Mouse (Mus musculus) liver, adult 2 months (tissue): Measurements from ENCODE around the gene Fam210b. TPM values are rescaled to one million over a fixed set of nuclear protein-coding genes. Genes with fewer than 3 reads are reported as not detected.

ENCODE experiments used
- DNase-seq: peaks from one replicate; pipeline ENCODE4 v3.0.0-alpha.2; 2011; ENCODE audit warnings: low read depth, low spot score; ENCODE audit errors: extremely low read depth
- H3K27ac ChIP-seq: fragments of 200-500 bp; replicated peaks from 2 replicates; pipeline ENCODE4 v1.5.1; 2012; ENCODE audit warnings: low read depth, mild to moderate bottlenecking, control low read depth, inconsistent platforms, low read length; ENCODE audit not compliant: insufficient read depth
- H3K27me3 ChIP-seq: fragments of 200-500 bp; 2 replicates; pipeline ENCODE4 v1.6.1; 2012; ENCODE audit warnings: mild to moderate bottlenecking, moderate library complexity, low read length, inconsistent platforms; ENCODE audit not compliant: control insufficient read depth, insufficient read depth
- H3K36me3 ChIP-seq: fragments of 200-500 bp; 2 replicates; pipeline ENCODE4 v1.6.1; 2012; ENCODE audit warnings: low read length, inconsistent platforms; ENCODE audit not compliant: control insufficient read depth, insufficient read depth
- H3K4me1 ChIP-seq: fragments of 200-500 bp; 2 replicates; pipeline ENCODE4 v1.6.1; 2011; ENCODE audit warnings: low read length; ENCODE audit not compliant: control insufficient read depth, insufficient read depth
- H3K4me3 ChIP-seq: fragments of 200-500 bp; 2 replicates; pipeline ENCODE4 v1.5.1; 2011; ENCODE audit warnings: low read depth, mild to moderate bottlenecking, control low read depth, low read length, moderate library complexity; ENCODE audit not compliant: insufficient read depth
- H3K79me2 ChIP-seq: fragments of 200-500 bp; 2 replicates; pipeline ENCODE4 v1.6.1; 2012; ENCODE audit warnings: inconsistent platforms, mild to moderate bottlenecking, low read length, moderate library complexity; ENCODE audit not compliant: control insufficient read depth, insufficient read depth
- H3K9ac ChIP-seq: fragments of 200-500 bp; 2 replicates; pipeline ENCODE4 v1.6.1; 2012; ENCODE audit warnings: low read depth, mild to moderate bottlenecking, control low read depth, inconsistent platforms, low read length
- CTCF ChIP-seq: fragments of 200-500 bp; IDR thresholded peaks from 2 replicates; pipeline ENCODE4 v1.5.1; 2011; ENCODE audit warnings: low read depth, low read length, control low read depth
- POLR2A ChIP-seq: fragments of 200-500 bp; IDR thresholded peaks from 2 replicates; pipeline ENCODE4 v1.6.1; 2011; ENCODE audit warnings: low read length, control low read depth; ENCODE audit not compliant: insufficient read depth; ENCODE audit errors: extremely low read depth
- WGBS: fragments of 180-500 bp; shearing (Covaris S2); methylation state at CpG from one replicate; pipeline ENCODE4 v1.1.7; 2018; 5-methylcytosine and 5-hydroxymethylcytosine counted together
- polyA plus RNA-seq: library from polyadenylated mRNA; depleted of rRNA; stranded (reverse); fragments of >200 nt; gene quantifications from 2 replicates; pipeline ENCODE4 v1.2.3, GENCODE M21; 2012
- total RNA-seq: library from RNA; depleted of rRNA; stranded (reverse); fragments of >200 nt; gene quantifications from 2 replicates; pipeline ENCODE4 v1.2.3, GENCODE M21; 2014

The Fam210b gene
- total and polyA plus RNA-seq, 2 experiments = 27.0 to 62.1 TPM

- no peaks in the 10 kb centered on the region for H3K4me1 ChIP-seq
- H3K9ac ChIP-seq = no peak overlapping the region
- no peak overlapping the region for H3K27ac ChIP-seq
- no peak for TF ChIP-seq POLR2A
- TF ChIP-seq CTCF = no peak
- DNase-seq = no peak
- WGBS = 84% methylated on average over 4 of the region's 4 CpGs
- no peaks in the 10 kb centered on the region for H3K27me3 ChIP-seq
- H3K79me2 ChIP-seq = no peaks in the 10 kb centered on the region
- H3K36me3 ChIP-seq = peaks cover 42% of the 10 kb centered on the region
- H3K4me3 ChIP-seq = no peak overlapping the region
These were observed 31.2 kb downstream of the Fam210b start for GRCm38 (mm10) chr2:172376551-172376950.

- H3K27me3 ChIP-seq = no peaks in the 10 kb centered on the region
- H3K79me2 ChIP-seq = no peaks in the 10 kb centered on the region
- H3K27ac ChIP-seq = no peak overlapping the region
- H3K4me1 ChIP-seq = no peaks in the 10 kb centered on the region
- DNase-seq = no peak
- 84% methylated on average over 5 of the region's 5 CpGs for WGBS
- peaks cover 43% of the 10 kb centered on the region for H3K36me3 ChIP-seq
- TF ChIP-seq POLR2A (no peak), CTCF (no peak)
- no peak overlapping the region for H3K9ac ChIP-seq
- no peak overlapping the region for H3K4me3 ChIP-seq
These were observed 31.7 kb downstream of the Fam210b start for GRCm38 (mm10) chr2:172376999-172377515.

DNA sequence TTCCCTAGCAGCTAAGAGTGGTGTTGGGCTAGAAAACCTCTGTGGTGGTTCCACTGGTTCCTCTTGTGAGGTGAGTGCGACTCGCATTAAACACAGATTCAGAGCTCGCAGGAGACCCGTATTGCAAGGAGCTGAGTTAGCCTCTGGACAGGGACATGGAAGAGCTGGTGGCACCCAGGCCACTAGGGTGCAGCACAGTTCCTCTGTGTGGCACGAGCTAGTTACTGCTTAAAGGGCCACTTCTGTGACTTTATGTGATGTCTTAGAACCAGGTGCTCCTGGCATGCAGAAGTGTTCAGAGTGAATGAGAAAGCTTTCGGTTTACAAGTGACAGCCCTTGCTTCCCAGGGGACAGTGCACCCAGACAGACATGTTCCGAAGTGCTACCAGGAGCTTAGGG is 33.0 kb downstream of the Fam210b start:
- Histone ChIP-seq H3K4me3 (no peak overlapping the region), H3K4me1 (no peaks in the 10 kb centered on the region), H3K27me3 (no peaks in the 10 kb centered on the region), H3K27ac (no peak overlapping the region), H3K9ac (no peak overlapping the region), H3K79me2 (no peaks in the 10 kb centered on the region), H3K36me3 (peaks cover 43% of the 10 kb centered on the region)
- TF ChIP-seq POLR2A (no peak), CTCF (peak; percentile 80)
- DNase-seq = peak; percentile 14
- WGBS = 74% methylated on average over 7 of the region's 7 CpGs

DNA sequence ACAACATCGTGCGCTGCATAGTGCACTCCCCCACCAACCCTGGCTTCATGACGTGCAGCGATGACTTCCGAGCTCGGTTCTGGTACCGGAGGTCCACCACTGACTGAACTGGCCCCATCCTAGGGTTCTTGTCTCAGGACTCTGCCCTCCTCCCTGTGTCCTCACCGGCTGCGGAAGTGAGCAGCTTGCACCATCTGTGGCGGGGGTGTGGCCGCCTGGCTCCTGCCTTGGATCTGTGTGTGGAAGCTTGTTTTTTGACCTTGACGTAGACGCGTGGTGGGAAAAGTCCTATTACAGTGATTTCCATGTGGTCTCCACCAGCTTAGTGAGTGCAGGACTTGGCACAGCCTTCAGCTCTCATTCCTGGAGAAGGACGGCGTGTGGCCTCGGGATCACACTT is 35.1 kb downstream of the Fam210b start:
- Histone ChIP-seq H3K4me3 (no peak overlapping the region), H3K9ac (no peak overlapping the region), H3K27ac (no peak overlapping the region), H3K36me3 (peaks cover 41% of the 10 kb centered on the region), H3K79me2 (no peaks in the 10 kb centered on the region), H3K4me1 (no peaks in the 10 kb centered on the region), H3K27me3 (no peaks in the 10 kb centered on the region)
- DNase-seq = no peak
- TF ChIP-seq CTCF (no peak), POLR2A (no peak)
- 91% methylated on average over 17 of the region's 17 CpGs for WGBS

DNA sequence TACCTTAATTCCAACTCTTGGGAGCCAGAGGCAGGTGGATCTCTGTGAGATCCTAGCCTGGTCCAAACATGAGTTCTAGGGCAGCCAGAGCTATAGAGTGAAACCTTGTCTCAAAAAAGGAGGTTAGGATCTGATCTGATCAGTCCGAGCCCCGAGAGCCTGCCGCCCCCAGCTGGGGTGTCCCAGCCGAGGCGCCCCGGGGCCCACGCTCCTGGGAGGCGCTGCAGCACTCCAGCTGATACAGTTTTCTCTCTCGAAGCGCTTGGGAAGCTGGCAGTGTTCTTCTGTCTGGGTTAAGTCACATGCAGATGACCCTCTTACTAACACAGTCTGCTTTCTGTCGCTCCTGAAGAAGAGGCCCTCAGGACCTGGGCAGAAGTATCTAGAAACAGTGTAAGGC is 36.0 kb downstream of the Fam210b start:
- no peak overlapping the region for H3K27ac ChIP-seq
- 95% methylated on average over 11 of the region's 11 CpGs for WGBS
- no peaks in the 10 kb centered on the region for H3K27me3 ChIP-seq
- peaks cover 33% of the 10 kb centered on the region for H3K36me3 ChIP-seq
- no peaks in the 10 kb centered on the region for H3K4me1 ChIP-seq
- no peak for DNase-seq
- no peaks in the 10 kb centered on the region for H3K79me2 ChIP-seq
- H3K4me3 ChIP-seq = no peak overlapping the region
- H3K9ac ChIP-seq = no peak overlapping the region
- TF ChIP-seq POLR2A (no peak), CTCF (no peak)

DNA sequence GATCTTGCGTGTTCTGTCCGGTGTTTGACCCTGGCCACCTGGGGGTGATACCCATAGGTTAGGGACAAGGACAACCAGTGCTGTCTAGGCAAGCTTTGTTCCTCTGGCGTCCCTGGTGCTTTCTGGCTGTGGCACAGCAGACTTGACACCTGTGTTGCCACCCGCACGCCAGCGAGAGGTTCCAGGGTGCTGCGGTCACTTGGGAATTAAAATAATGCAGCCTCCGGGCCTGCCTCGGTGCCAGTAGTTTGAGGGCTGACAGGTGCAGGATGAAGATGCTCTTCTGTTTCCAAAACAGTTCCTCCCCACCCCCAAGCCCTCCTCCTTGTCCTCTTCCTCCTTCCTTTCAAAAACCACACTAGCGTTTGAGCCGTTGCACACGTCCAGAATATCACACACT is 36.5 kb downstream of the Fam210b start:
- H3K36me3 ChIP-seq = peaks cover 31% of the 10 kb centered on the region
- H3K27me3 ChIP-seq = no peaks in the 10 kb centered on the region
- H3K4me3 ChIP-seq = no peak overlapping the region
- no peak for DNase-seq
- no peak overlapping the region for H3K27ac ChIP-seq
- H3K4me1 ChIP-seq = no peaks in the 10 kb centered on the region
- no peak overlapping the region for H3K9ac ChIP-seq
- TF ChIP-seq CTCF (no peak), POLR2A (no peak)
- no peaks in the 10 kb centered on the region for H3K79me2 ChIP-seq
- 90% methylated on average over 12 of the region's 12 CpGs for WGBS
